Mouse (Mus musculus) liver, adult (tissue): ENCODE measurements at regions not wholly inside any gene's neighbourhood (a gene's known extent, or its start where the extent isn't known, plus 50 kb on each side); places are given as distances from the start of the nearest gene placed in this dataset.

Source experiments
- GATA4 ChIP-seq: IDR thresholded peaks from 2 replicates; pipeline ENCODE4 v1.6.1; 2014; ENCODE audit warnings: mild to moderate bottlenecking, low read length; ENCODE audit not compliant: insufficient replicate concordance

- no peak for TF ChIP-seq GATA4
Measured at GRCm38 (mm10) chr11:24317989-24318735, 240.3 kb downstream of the Bcl11a start.

GRCm38 (mm10) chr11:24319222-24319621, 241.4 kb downstream of the Bcl11a start:
- TF ChIP-seq GATA4 = no peak

GRCm38 (mm10) chr11:24322412-24322811, 244.6 kb downstream of the Bcl11a start:
- TF ChIP-seq GATA4 = peak; percentile 84

- no peak for TF ChIP-seq GATA4
Measured at GRCm38 (mm10) chr11:24328481-24328880, 250.6 kb downstream of the Bcl11a start.

GRCm38 (mm10) chr11:24330366-24331124, 252.7 kb downstream of the Bcl11a start:
- TF ChIP-seq GATA4 = no peak

GRCm38 (mm10) chr11:24332241-24332640, 254.4 kb downstream of the Bcl11a start:
- TF ChIP-seq GATA4 = no peak

GRCm38 (mm10) chr11:24333111-24333510, 255.3 kb downstream of the Bcl11a start:
- no peak for TF ChIP-seq GATA4

- no peak for TF ChIP-seq GATA4
Measured at GRCm38 (mm10) chr11:24335256-24335655, 257.4 kb downstream of the Bcl11a start.

- no peak for TF ChIP-seq GATA4
Measured at GRCm38 (mm10) chr11:24338111-24338510, 260.3 kb downstream of the Bcl11a start.

- TF ChIP-seq GATA4 = no peak
Measured at GRCm38 (mm10) chr11:24339061-24339460, 261.2 kb downstream of the Bcl11a start.

GRCm38 (mm10) chr11:24340677-24341076, 262.8 kb downstream of the Bcl11a start:
- no peak for TF ChIP-seq GATA4

- TF ChIP-seq GATA4 = no peak
Measured at GRCm38 (mm10) chr11:24341650-24342049, 263.8 kb downstream of the Bcl11a start.

GRCm38 (mm10) chr11:24342176-24342575, 264.3 kb downstream of the Bcl11a start:
- TF ChIP-seq GATA4 = no peak

GRCm38 (mm10) chr11:24342732-24343131, 264.9 kb downstream of the Bcl11a start:
- no peak for TF ChIP-seq GATA4

GRCm38 (mm10) chr11:24347225-24347624, 269.4 kb downstream of the Bcl11a start:
- no peak for TF ChIP-seq GATA4

GRCm38 (mm10) chr11:24348741-24349140, 270.9 kb downstream of the Bcl11a start:
- TF ChIP-seq GATA4 = no peak

- no peak for TF ChIP-seq GATA4
Measured at GRCm38 (mm10) chr11:24349967-24350643, 272.2 kb downstream of the Bcl11a start.
